Mouse (Mus musculus): ENCODE results near the gene Letm1. TPM values are rescaled to one million over a fixed set of nuclear protein-coding genes. Genes with fewer than 3 reads are reported as not detected.

Gene Letm1
- total RNA-seq, 1 experiment from 2014 or later: 110 TPM

DNA sequence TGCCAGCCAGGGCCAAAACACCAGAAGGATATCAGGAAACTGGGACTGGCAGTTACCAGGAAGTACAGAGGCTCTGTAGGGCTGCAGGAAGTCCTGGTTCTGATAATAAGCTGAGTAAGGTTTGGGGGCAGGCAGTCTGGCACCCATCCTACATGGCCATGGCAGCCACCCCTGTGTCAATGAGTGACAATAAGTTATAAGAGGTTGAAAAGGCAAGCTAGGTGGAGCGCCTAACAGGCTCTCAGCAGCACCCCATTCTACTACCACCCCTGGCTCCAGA is 76.3 kb downstream of the Letm1 start:
- DNase-seq: no peak

GRCm38 (mm10) chr5:33705612-33706349 is 76.8 kb downstream of the Letm1 start:
- no peak for DNase-seq

DNA sequence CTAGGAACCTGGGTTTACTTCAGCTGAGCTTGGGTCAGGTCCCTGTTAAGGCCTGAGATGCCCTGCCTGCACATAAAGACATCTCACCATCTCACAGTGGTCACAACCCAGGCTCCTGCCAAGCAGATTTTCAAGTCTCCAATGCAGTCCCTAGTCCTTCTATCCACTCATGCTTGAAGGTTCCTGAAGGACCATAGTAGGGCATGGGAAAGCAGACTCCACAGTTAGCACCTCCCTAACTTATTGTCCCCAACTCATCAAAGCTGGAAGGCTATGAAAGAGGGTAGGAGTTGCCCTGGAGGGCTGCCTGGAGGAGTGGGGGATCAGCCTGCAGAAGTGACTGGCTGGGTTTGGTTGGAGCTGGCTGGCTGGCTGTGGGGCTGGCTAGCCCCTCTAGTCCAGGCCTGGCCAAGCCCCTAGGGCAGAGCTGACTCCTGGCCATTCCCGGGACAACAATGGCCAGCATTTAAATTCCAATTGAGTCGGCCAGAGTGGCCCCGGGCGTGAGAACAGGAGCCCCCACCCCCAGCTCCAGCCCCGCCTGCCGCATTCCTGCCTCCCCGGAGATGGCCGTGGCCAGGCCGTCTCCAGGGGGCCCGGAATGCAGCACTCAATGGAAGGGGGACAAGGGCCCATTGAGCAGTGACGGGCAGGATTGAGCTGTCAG is 77.5 kb downstream of the Letm1 start:
- DNase-seq: no peak

- no peak for DNase-seq
Observed at GRCm38 (mm10) chr5:33703999-33704398, 78.6 kb downstream of the Letm1 start.

- DNase-seq: no peak
Observed at GRCm38 (mm10) chr5:33701832-33702231, 80.8 kb downstream of the Letm1 start.

DNA sequence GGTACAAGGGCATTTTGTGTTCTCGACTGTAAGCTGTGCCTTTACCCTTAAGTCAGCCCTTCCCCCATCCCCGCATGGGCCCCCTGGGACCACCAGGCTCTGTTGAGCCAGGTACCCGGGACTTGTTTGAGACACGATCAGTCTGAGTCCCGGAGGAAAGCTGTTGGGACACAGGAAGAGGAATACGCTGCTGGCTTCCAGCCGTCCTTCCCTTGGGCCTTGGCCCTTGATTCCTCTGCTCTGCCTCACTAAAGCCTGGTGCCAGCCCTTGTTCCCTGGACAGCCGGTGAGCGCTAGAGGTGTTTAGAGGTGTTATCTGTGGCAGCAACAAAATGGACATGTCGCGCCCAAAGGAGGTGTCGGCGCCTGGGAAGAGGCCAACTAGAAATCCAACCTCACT is 82.6 kb downstream of the Letm1 start:
- no peak for DNase-seq

DNA sequence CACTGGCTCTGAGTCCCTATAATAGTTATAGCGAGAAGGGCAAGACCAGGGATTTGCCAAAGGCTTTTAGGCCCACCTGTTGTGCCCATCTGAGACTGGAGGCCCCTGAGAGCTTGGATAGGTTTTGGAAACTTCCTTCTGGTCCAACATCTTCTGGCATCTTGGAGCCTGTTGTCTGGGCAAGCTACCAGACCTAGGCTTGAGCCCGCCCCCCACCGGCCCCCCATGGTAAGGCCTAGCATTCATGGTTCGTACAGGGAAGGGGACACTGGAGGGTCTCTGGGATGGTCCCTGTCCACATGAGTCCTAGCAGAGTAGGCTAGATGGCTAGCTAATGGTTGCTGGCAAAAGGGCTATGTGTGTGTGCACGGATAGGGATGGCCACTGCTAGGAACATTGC is 83.9 kb downstream of the Letm1 start:
- no peak for DNase-seq

DNA sequence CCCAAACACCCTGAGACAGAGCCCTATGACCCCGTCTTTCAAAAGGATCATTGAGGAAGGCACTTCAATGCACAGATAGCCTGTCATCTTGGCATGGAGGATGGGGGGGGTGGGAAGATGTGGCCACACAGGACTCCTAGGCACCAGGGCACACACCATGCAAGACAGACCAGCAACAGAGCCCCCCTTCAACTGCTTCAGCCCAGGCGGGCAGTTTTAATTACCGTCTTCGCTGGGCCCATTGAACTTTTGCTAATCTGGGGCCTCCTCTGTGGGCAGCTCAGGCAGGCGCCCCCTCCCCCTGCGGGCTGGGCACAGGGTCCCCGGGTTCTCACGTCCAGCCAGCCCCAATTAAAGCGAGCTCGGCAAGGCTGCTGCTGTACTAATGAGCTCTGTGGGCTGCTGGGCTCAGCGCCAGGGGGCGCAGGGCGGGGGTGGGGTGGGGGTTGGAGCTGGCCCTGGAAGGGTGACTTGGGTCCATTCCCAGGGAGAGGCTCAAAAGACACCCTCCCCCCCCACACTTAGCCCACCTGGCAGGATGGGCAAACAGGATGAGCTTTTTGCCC is 84.6 kb downstream of the Letm1 start:
- DNase-seq: no peak

DNA sequence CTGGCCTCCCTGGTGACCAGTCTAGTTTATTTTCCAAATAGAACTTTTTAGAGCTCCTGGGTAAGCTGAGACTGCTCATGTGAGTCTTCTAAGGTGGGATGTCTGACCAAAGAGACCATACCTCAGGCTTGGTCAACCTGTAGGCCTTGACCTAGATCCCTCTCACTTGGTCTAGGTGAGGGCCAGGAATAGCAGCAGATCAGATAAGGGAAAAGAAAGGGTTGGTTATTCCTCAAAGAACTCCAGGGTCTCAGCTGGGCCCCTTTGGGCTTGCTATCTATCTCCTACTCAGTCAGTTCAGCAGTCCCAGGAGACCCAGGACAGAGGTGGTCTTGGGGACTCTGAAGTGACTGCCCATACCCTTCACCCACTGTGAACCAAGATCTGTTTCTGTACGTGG is 85.1 kb downstream of the Letm1 start:
- DNase-seq: no peak

DNA sequence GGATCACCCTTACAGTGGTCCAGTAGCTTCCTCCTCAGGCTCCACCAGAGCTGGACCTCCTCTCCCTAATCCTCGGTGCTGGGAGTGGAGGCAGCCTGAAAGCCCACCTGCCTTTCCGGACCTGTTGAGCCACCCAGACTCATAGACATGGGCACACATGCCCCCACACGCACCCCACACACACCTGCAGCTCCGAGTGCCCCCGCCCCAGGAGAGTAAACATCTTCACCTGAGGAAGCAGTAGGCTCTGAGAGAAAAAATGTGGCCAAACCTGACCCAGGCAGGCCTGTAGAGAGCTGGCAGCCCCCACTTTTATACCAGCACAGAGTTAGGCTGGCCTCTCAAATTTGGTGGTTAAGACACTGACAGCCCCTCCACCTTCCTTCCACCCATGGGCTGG is 86.2 kb downstream of the Letm1 start:
- DNase-seq: no peak

GRCm38 (mm10) chr5:33695718-33696121 is 86.9 kb downstream of the Letm1 start:
- no peak for DNase-seq

GRCm38 (mm10) chr5:33694848-33695717 is 87.5 kb downstream of the Letm1 start:
- DNase-seq: peak; percentile 27

DNA sequence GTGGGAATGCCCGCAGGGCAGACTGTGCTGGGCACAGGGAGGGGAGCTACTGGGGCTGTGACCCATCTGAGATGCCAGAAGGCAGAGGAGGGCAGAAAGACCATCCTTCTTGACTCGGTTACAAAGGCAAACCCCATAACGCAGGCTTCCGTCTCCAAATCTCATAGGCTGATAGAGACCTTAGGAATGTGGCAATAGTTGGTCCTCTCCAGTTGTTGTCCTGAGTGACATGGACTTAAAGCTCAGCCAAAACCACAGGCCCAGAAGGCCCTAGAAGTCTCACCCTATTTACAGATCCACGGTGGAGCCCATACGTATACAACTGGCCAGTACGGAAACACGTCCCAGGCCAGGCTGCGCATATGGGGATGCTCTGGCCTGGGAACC is 88.2 kb downstream of the Letm1 start:
- no peak for DNase-seq

GRCm38 (mm10) chr5:33692393-33692792 is 90.2 kb downstream of the Letm1 start:
- no peak for DNase-seq

DNA sequence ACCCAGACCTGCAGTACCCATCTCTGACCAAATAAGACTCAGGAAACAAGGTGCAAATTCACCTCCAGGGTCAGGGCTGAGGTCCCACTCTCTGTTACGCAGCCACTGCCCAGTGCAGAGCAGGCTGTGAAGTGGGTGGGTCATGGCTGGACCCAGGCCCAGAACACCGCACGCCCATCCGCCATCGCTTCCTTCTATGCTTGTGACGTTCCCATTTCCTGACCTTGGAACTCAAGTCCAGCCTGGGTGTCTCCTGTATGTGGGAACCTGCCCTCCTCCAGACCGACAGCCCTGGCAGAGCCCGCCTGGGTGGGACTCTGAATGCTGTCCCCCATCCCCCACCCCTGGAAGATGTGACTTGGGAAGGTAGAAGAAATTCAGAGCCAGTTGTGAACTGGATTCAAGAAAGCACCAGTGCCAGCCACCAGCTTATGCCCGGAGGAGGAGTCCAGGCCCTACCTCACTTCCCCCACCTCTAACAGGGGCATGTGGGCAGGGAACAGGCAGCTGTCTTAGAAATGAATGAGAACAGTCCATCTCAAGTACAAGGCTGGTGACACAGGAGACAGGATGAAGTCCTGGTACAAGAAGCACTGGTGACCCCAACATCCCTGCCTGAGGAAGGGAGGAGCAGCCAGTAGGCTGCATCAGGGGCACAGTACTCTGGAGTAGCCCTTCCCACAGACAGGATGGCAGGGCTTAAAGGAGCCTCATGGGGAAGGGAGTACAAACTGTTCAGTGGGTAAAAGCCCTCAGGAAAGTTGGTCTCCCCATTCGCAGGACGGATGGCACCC is 92.6 kb downstream of the Letm1 start:
- DNase-seq: no peak

Other genes with a start within 250 kb of the Letm1 start
- 23.5 and 37.0 TPM in 2 replicates for gene Fam53a, start 153.2 kb downstream of the Letm1 start, total RNA-seq (2021)
- 0.64 TPM in 1 of 2 replicates, not detected in the other for gene Gm9903, start 152.9 kb downstream of the Letm1 start, total RNA-seq (2021)
- gene Slbp, start 130.2 kb downstream of the Letm1 start, total RNA-seq (2021): 48.6 and 54.7 TPM in 2 replicates
- gene Tacc3, start 124.7 kb downstream of the Letm1 start, total RNA-seq (2021): 14.2 and 14.4 TPM in 2 replicates
- gene Tmem129, start 124.4 kb downstream of the Letm1 start, total RNA-seq (2021): 27.7 and 29.5 TPM in 2 replicates
- 2.0 and 3.2 TPM in 2 replicates for gene Fgfr3, start 61.1 kb downstream of the Letm1 start, total RNA-seq (2021)
- 40.3 and 53.6 TPM in 2 replicates for gene Nsd2, start 37.9 kb upstream of the Letm1 start, total RNA-seq (2021)
- gene Nelfa, start 153.6 kb upstream of the Letm1 start, total RNA-seq (2021): 18.7 and 23.8 TPM in 2 replicates
- gene Gm1673, start 200.6 kb upstream of the Letm1 start, total RNA-seq (2021): 7.8 and 21.8 TPM in 2 replicates
- 13.2 and 14.1 TPM in 2 replicates for gene Nat8l, start 213.2 kb upstream of the Letm1 start, total RNA-seq (2021)